Mouse (Mus musculus): Measurements from ENCODE around the gene Ppp4r4.
A peak's percentile ranks its signal among the peaks of the same experiment; 100 is the strongest.

- TF ChIP-seq CTCF (IDR thresholded peaks at IDR 0.05; ENCODE audit: low read depth, low read length) (peak; percentile 98), GATA1 (IDR thresholded peaks at IDR 0.05; ENCODE audit: borderline replicate concordance, low read length) (no peak)
Measured at GRCm38 (mm10) chr12:103494486-103494885, 37.6 kb upstream of the Ppp4r4 start.
